Mouse (Mus musculus) common myeloid progenitor, adult 5-6 weeks (primary cell): ENCODE results near the gene Usp26. TPM values are rescaled to one million over a fixed set of nuclear protein-coding genes. Genes with fewer than 3 reads are reported as not detected.

Experiments
- ATAC-seq: replicated peaks from 2 replicates; pipeline ENCODE4 v1.8.0; 2016; ENCODE audit warnings: low read depth, mild to moderate bottlenecking, moderate TSS enrichment, inconsistent platforms; ENCODE audit not compliant: poor library complexity, severe bottlenecking
- total RNA-seq: library from RNA; stranded (forward); fragments of 200-1000, 187-1606 nt; gene quantifications from 2 replicates; pipeline ENCODE4 v1.2.3, GENCODE M21; 2017

Gene Usp26
- total RNA-seq, result not detected in 2 replicates

DNA sequence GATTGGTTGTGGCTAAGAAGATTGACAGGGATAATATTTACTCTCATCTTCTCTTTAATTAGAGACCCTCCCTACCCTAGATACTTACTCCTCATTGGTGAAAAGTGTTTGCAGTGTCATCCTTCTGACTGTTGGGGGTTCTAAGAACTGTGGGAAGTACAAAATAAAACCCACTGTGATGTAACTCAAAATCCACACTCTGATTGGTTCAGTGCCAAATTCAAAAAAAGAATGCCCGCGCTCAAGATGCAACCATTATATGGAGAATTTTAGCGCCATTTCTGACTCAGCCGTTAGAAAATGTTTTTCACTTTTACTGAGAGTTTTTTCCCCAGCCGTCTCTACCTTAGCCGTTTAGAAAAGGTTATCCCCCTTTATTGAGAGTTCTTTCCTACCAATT, at the start of gene Usp26:
Gene Usp26 (minus strand): TSS at position 101 of the 400 bp plus-strand sequence.
- no peak for ATAC-seq

DNA sequence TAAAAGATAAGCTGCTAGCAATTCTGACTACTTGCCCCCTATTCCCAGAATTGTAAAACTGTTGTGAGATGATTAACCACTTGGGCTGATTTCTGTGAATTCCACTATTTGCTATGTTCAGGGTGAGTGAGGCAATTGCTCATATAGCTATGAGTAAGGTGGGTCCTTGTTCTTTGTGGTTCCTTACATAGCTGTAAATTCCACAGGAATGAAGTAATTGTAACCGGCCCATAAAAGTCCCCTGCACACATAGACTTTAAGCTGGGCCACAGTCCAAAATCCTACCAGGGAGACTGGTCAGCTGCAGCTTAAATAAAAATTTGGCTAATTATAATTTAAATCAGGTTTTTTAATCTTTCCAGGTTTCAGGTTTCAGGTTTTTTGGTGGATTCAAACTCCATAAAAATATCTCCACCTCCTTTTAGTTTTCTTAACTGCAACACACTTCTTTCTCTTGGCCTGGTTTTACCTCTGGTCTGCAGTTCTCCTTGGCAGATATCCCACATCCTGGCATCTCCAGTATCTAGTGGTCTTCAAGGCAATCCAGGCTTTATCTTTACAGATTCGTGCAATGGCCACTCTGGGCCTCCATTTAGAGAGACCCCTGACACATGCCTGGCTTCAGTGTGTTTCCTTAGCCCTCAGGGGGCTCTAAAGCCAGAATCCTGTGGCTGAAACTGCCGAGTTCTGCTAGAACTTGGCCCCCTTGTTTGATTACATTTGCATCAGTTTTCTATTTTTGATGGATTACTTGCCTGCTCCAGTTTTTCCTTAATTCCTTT, 13.6 kb upstream of the Usp26 start:
- ATAC-seq, result no peak

DNA sequence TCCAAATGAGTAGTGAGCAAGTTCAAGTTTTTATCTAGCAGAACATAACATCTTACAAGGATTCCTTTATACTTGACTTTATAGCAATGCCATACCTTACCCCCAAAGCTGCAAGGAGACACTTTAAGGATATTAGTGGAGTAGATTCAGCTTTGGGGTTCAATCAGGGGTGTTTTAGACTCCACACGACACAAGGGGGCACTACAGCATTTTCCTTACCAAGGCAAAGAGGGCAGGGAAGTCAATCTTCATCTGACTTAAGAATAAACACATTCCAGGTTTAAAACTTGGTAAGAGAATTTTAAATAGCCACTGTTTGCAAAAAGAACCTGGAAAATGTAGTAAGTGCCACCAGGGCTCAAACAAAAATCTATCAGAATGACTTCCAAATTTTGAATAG, 33.6 kb downstream of the Usp26 start:
- no peak for ATAC-seq

DNA sequence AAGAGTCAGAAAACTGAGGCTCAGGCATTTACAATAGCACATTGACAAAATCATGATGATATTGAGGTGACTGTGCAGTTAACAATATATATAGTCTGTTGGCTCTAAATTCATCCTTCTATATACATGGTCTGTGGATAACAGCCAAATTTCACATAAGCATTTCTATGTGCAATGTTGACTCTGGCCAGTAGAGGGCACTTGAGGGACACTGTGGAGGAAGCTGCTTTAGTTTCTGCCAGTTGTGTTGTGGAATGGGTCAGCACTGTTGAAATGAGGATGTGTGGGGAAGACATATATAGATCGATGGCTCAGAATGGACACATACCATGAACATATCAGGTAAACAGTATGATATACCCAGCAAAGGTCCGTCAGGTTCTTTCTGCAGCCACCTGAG, 64.6 kb downstream of the Usp26 start:
- 0 out of 2 replicates have a peak, but pooled peaks have one; percentile 47 for ATAC-seq

- ATAC-seq, result peak; percentile 78
These were observed 86.8 kb downstream of the Usp26 start for GRCm38 (mm10) chrX:51714086-51714745.

- no peak for ATAC-seq
These were observed 88.0 kb downstream of the Usp26 start for GRCm38 (mm10) chrX:51712996-51713395.

Other genes with a start within 250 kb of the Usp26 start
- gene Hs6st2, start 119.4 kb downstream of the Usp26 start, total RNA-seq, result 0.82 and 1.6 TPM in 2 replicates
- not detected in 2 replicates for gene 1700080O16Rik, start 171.5 kb upstream of the Usp26 start, total RNA-seq